Mouse (Mus musculus) kidney, adult 2 months (tissue): ENCODE measurements at regions not wholly inside any gene's neighbourhood (a gene's known extent, or its start where the extent isn't known, plus 50 kb on each side); places are given as distances from the start of the nearest gene placed in this dataset.

Source experiments
- CTCF ChIP-seq: fragments of 200-500 bp; conservative IDR thresholded peaks from 2 replicates; pipeline ENCODE4 v1.5.1; 2011; ENCODE audit warnings: low read depth, mild to moderate bottlenecking, control low read depth, low read length, moderate library complexity, mixed read lengths; ENCODE audit not compliant: insufficient read depth, insufficient read length
- POLR2A ChIP-seq: fragments of 200-500 bp; IDR thresholded peaks from one replicate; pipeline ENCODE4 v1.6.1; 2011; ENCODE audit warnings: low read depth, low read length, control low read depth

DNA sequence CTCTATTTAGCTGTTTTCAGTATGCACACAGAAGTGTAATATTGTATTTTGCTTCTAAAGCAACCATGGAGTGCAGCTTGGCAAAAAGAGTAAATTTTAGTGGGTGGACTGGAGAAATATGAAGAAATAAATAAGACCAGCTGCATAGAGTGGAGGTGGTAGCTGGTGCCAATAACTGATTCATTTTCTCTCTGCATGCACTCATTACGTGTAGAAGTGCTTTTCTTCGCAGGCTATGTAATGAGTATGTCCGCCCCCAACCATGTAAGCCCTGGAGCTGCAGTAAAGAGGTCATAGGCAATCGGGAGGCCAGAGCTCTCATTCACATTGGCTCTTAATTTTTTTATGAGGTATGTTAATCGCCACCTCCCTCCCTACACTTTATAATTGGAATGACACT, 208.5 kb upstream of the Adarb2 start:
- TF ChIP-seq POLR2A, result no peak
- no peak for TF ChIP-seq CTCF
